Mouse (Mus musculus): ENCODE data around the gene Npas1. TPM values are rescaled to one million over a fixed set of nuclear protein-coding genes. Genes with fewer than 3 reads are reported as not detected.

The Npas1 gene
- total RNA-seq, 1 experiment from 2014 or later: not detected

- no peak for ATAC-seq (ENCODE audit: extremely low read depth, insufficient number of reproducible peaks, low FRiP score, poor library complexity, severe bottlenecking)
Measured at GRCm38 (mm10) chr7:16474445-16474844, 3.1 kb downstream of the Npas1 start.

GRCm38 (mm10) chr7:16473847-16474246, 3.7 kb downstream of the Npas1 start:
- no peak for ATAC-seq (ENCODE audit: extremely low read depth, insufficient number of reproducible peaks, low FRiP score, poor library complexity, severe bottlenecking)

- ATAC-seq (ENCODE audit: extremely low read depth, insufficient number of reproducible peaks, low FRiP score, poor library complexity, severe bottlenecking): no peak
Measured at GRCm38 (mm10) chr7:16472116-16472709, 5.3 kb downstream of the Npas1 start.

- no peak for ATAC-seq (ENCODE audit: extremely low read depth, insufficient number of reproducible peaks, low FRiP score, poor library complexity, severe bottlenecking)
Measured at GRCm38 (mm10) chr7:16471549-16471948, 6.0 kb downstream of the Npas1 start.

GRCm38 (mm10) chr7:16468115-16468514, 9.4 kb downstream of the Npas1 start:
- no peak for ATAC-seq (ENCODE audit: extremely low read depth, insufficient number of reproducible peaks, low FRiP score, poor library complexity, severe bottlenecking)

- ATAC-seq (ENCODE audit: extremely low read depth, insufficient number of reproducible peaks, low FRiP score, poor library complexity, severe bottlenecking): no peak
Measured at GRCm38 (mm10) chr7:16466565-16466964, 11.0 kb downstream of the Npas1 start.

- ATAC-seq (ENCODE audit: extremely low read depth, insufficient number of reproducible peaks, low FRiP score, poor library complexity, severe bottlenecking): no peak
Measured at GRCm38 (mm10) chr7:16465568-16465967, 12.0 kb downstream of the Npas1 start.

GRCm38 (mm10) chr7:16465160-16465559, 12.4 kb downstream of the Npas1 start:
- peak; percentile 47; the same call in 1 of the 2 replicates for ATAC-seq (ENCODE audit: extremely low read depth, insufficient number of reproducible peaks, low FRiP score, poor library complexity, severe bottlenecking)

GRCm38 (mm10) chr7:16463214-16463613, 14.3 kb downstream of the Npas1 start:
- ATAC-seq (ENCODE audit: extremely low read depth, insufficient number of reproducible peaks, low FRiP score, poor library complexity, severe bottlenecking): peak; percentile 67; the same call in 1 of the 2 replicates

- ATAC-seq (ENCODE audit: extremely low read depth, insufficient number of reproducible peaks, low FRiP score, poor library complexity, severe bottlenecking): no peak
Measured at GRCm38 (mm10) chr7:16461705-16462104, 15.8 kb downstream of the Npas1 start.

GRCm38 (mm10) chr7:16461151-16461550, 16.4 kb downstream of the Npas1 start:
- ATAC-seq (ENCODE audit: extremely low read depth, insufficient number of reproducible peaks, low FRiP score, poor library complexity, severe bottlenecking): no peak

- ATAC-seq (ENCODE audit: extremely low read depth, insufficient number of reproducible peaks, low FRiP score, poor library complexity, severe bottlenecking): no peak
Measured at GRCm38 (mm10) chr7:16460566-16460965, 17.0 kb downstream of the Npas1 start.

- no peak for ATAC-seq (ENCODE audit: extremely low read depth, insufficient number of reproducible peaks, low FRiP score, poor library complexity, severe bottlenecking)
Measured at GRCm38 (mm10) chr7:16456289-16456688, 21.2 kb downstream of the Npas1 start.

- ATAC-seq (ENCODE audit: extremely low read depth, insufficient number of reproducible peaks, low FRiP score, poor library complexity, severe bottlenecking): no peak
Measured at GRCm38 (mm10) chr7:16455016-16455415, 22.5 kb downstream of the Npas1 start.

GRCm38 (mm10) chr7:16453118-16453711, 24.3 kb downstream of the Npas1 start:
- ATAC-seq (ENCODE audit: extremely low read depth, insufficient number of reproducible peaks, low FRiP score, poor library complexity, severe bottlenecking): no peak

- ATAC-seq (ENCODE audit: extremely low read depth, insufficient number of reproducible peaks, low FRiP score, poor library complexity, severe bottlenecking): peak; percentile 97
Measured at GRCm38 (mm10) chr7:16452587-16453073, 24.9 kb downstream of the Npas1 start, which contains the start of gene Tmem160. Gene Tmem160, plus strand, starts transcription at chr7:16452779.

GRCm38 (mm10) chr7:16451656-16452055, 25.9 kb downstream of the Npas1 start:
- no peak for ATAC-seq (ENCODE audit: extremely low read depth, insufficient number of reproducible peaks, low FRiP score, poor library complexity, severe bottlenecking)

GRCm38 (mm10) chr7:16441241-16441640, 36.3 kb downstream of the Npas1 start:
- peak; percentile 60; the same call in 1 of the 2 replicates for ATAC-seq (ENCODE audit: extremely low read depth, insufficient number of reproducible peaks, low FRiP score, poor library complexity, severe bottlenecking)

GRCm38 (mm10) chr7:16435088-16435487, 42.4 kb downstream of the Npas1 start:
- no peak for ATAC-seq (ENCODE audit: extremely low read depth, insufficient number of reproducible peaks, low FRiP score, poor library complexity, severe bottlenecking)

- ATAC-seq (ENCODE audit: extremely low read depth, insufficient number of reproducible peaks, low FRiP score, poor library complexity, severe bottlenecking): no peak
Measured at GRCm38 (mm10) chr7:16433352-16433971, 44.1 kb downstream of the Npas1 start.

Data from neutrophil, adult 5-6 weeks (primary cell).